Mouse (Mus musculus): ENCODE data around the gene Pla2g7. TPM values are rescaled to one million over a fixed set of nuclear protein-coding genes. Genes with fewer than 3 reads are reported as not detected.
"Not testable (repeated sequence)": the region's sequence is repeated elsewhere in the genome, so short reads cannot be mapped to it uniquely, and the experiment has no call there.

The Pla2g7 gene
- 19.2 and 20.5 TPM in 2 replicates for polyA plus RNA-seq (2014; fragmentation: Nextera tagmentation; extraction: Ambion mirVana)

DNA sequence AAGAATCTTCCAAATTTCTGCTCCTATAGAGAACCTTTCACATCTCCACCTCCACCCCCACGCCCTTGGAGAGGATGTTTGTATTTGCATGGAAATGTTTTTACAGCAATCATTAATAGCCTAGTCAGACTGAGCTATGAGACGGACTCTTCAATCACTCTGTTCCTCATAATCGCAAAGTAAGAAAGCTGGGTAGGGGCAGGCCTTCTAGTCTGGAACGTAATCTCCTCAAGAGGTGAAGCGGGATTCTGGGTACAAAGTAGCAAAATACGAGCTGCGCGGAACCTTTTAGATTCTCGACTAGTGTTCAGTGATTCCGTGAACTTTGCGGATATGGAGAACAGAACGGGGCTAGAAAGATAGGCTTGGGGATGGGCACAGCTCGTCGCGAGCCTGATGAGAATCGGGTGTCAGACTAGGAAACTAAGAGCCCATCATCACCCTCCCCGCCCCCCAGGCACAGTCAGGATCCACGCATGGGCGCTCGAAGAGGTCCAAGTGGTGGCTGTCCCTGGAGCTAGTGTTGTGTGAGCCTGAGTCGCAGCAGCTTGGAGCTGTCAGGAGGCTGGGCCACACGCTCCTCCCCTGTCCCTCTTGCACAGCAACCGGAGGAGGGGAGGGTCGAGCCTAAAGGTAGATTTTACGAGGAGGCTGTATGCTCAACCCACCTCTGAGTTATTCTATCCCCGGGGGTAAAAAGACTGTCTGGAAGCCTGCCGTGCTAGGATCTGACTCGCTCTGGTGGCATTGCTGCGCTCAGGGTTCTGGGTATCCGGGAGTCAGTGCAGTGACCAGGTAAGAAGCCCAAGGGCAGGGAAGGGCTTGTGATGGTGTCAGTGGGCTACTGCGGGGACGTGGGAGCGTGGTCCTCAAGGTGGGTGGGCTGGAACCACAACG, at the start of gene Pla2g7:
TSS of gene Pla2g7 (plus strand) at position 107 of the 897 bp plus-strand sequence.
- H3K27ac ChIP-seq (replicated peaks in 1 of 2; ENCODE audit: control insufficient read depth in 1 of 2, insufficient read depth in 1 of 2, low read depth in 2 of 2, low read length in 2 of 2): peak within 1 kb of the TSS in 1 of 2 experiments; percentile 14; a peak in 1 of 4 replicates
- peaks cover 5 to 6% of the 10 kb centered on the region in 2 experiments; a peak in 3 of 4 replicates for H3K4me1 ChIP-seq (ENCODE audit: control insufficient read depth in 2 of 2, insufficient read depth in 2 of 2, low read length in 2 of 2)
- WGBS: 1% methylated on average over 34 of the region's 34 CpGs
- H3K36me3 ChIP-seq (ENCODE audit: control insufficient read depth, insufficient read depth, low read length): no peaks in the 10 kb centered on the region
- ATAC-seq (ENCODE audit: insufficient number of reproducible peaks, insufficient read depth, low FRiP score, low read depth): peak; percentile 73; the same call in 1 of the 2 replicates
- no peaks in the 10 kb centered on the region for H3K27me3 ChIP-seq (ENCODE audit: control insufficient read depth, insufficient read depth, low read length)
- no peaks in the 10 kb centered on the region for H3K9me3 ChIP-seq (ENCODE audit: control insufficient read depth, low read length)
- H3K9ac ChIP-seq (ENCODE audit: low read length): peak within 1 kb of the TSS; percentile 71
- peak within 1 kb of the TSS; percentile 55 to 60 for H3K4me3 ChIP-seq (ENCODE audit: control insufficient read depth in 1 of 2, insufficient read depth in 1 of 2, low read depth in 1 of 2, low read length in 2 of 2)
- H3K4me2 ChIP-seq (ENCODE audit: low read length): peak within 1 kb of the TSS; percentile 91

DNA sequence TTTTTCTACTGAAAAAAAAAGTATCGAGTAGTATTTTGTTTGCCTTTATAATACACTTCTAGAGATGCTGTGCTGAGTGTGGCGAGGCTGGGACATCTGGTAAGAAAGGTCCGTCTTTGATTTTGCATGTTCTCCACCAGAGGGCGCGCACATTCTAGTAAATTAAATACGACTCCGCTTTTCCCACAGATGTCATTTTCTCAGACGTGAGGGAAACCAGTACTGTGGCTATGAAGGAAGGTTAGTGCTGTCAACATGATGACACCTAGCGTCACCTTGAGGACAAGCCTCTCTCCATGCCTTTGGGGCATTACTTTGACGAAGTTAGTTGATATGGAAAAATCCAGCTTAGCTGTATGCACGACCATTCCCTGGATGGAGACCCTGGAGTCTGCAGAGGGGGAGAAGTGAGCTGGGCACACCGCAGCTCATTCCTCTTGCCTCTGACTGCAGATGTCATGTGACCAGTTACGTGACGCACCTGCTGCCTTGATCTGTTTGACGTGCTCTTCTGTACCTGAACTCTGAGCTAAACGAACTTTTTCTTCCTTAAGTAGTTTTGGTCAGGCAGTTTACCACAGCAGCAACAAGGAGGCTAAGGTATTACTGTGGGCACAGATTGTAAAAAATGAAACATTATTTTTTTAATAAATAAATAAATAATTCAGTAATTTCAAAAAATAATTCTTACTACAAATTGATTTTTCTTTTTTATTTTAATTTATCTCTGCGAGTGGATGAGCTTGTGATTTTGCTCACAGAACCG, 49.1 kb upstream of the Pla2g7 start:
- no peak overlapping the region for H3K9ac ChIP-seq (ENCODE audit: low read length)
- peaks cover 11% of the 10 kb centered on the region for H3K9me3 ChIP-seq (ENCODE audit: control insufficient read depth, low read length)
- H3K4me3 ChIP-seq (ENCODE audit: control insufficient read depth in 1 of 2, insufficient read depth in 1 of 2, low read depth in 1 of 2, low read length in 2 of 2): no peak overlapping the region
- 27% methylated on average over 18 of the region's 18 CpGs for WGBS
- H3K4me2 ChIP-seq (ENCODE audit: low read length): no peak overlapping the region
- H3K4me1 ChIP-seq (ENCODE audit: control insufficient read depth in 2 of 2, insufficient read depth in 2 of 2, low read length in 2 of 2): no peaks in the 10 kb centered on the region; a peak in 1 of 4 replicates
- no peak for ATAC-seq (ENCODE audit: insufficient number of reproducible peaks, insufficient read depth, low FRiP score, low read depth)
- no peaks in the 10 kb centered on the region; the same call in 1 of the 2 replicates for H3K27me3 ChIP-seq (ENCODE audit: control insufficient read depth, insufficient read depth, low read length)
- H3K36me3 ChIP-seq (ENCODE audit: control insufficient read depth, insufficient read depth, low read length): no peaks in the 10 kb centered on the region
- no peak overlapping the region for H3K27ac ChIP-seq (replicated peaks in 1 of 2; ENCODE audit: control insufficient read depth in 1 of 2, insufficient read depth in 1 of 2, low read depth in 2 of 2, low read length in 2 of 2)

DNA sequence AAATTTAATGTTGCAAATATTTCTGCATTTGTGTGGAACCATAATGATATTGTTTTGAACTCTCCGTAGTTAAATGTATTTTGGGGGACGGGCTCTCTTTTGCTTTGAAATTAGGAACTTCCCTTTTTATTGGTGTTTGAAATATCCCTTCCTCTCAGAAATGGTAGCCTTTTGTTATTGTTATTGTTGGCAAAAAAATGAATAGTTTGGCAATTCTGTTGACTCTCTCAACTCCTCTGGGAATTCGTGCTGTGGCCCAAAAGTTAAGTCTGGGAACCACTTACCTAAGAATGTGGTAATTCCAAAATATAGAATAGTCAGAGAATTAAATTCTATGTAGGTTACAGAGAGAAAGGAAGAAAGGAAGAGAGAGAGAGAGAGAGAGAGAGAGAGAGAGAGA, 47.7 kb upstream of the Pla2g7 start:
- 76% methylated on average over 3 of the region's 3 CpGs for WGBS

DNA sequence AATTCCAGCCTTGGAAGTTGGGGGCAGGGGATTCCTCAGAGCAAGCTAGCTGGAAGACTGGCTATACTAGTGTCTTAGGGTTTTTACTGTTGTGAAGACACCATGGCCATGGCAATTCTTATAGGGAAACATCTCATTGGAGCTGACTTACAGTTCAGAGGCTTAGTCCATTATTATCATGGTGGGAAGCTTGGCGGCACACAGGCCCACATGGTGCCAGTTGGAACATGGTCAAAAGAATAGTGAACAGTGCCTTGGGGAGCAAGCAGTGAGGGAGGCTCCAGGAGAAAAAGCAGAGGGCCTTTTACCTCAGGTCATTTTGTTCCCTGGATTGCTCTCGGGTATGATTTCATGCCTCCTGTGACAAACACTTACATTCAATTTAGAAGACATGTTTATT, 37.4 kb upstream of the Pla2g7 start:
- no peak for ATAC-seq (ENCODE audit: insufficient number of reproducible peaks, insufficient read depth, low FRiP score, low read depth)
- H3K27ac ChIP-seq (replicated peaks in 1 of 2; ENCODE audit: control insufficient read depth in 1 of 2, insufficient read depth in 1 of 2, low read depth in 2 of 2, low read length in 2 of 2): no peak overlapping the region
- no peak overlapping the region for H3K9ac ChIP-seq (ENCODE audit: low read length)
- no peak overlapping the region for H3K4me3 ChIP-seq (ENCODE audit: control insufficient read depth in 1 of 2, insufficient read depth in 1 of 2, low read depth in 1 of 2, low read length in 2 of 2)
- no peak overlapping the region for H3K4me2 ChIP-seq (ENCODE audit: low read length)
- H3K9me3 ChIP-seq (ENCODE audit: control insufficient read depth, low read length): no peaks in the 10 kb centered on the region
- H3K27me3 ChIP-seq (ENCODE audit: control insufficient read depth, insufficient read depth, low read length): no peaks in the 10 kb centered on the region
- H3K36me3 ChIP-seq (ENCODE audit: control insufficient read depth, insufficient read depth, low read length): no peaks in the 10 kb centered on the region
- H3K4me1 ChIP-seq (ENCODE audit: control insufficient read depth in 2 of 2, insufficient read depth in 2 of 2, low read length in 2 of 2): peaks cover 0 to 9% of the 10 kb centered on the region in 2 experiments; a peak in 1 of 4 replicates
- 81% methylated on average over 2 of the region's 2 CpGs for whole genome bisulfite sequencing

More for the DNA sequence above, 47.7 kb upstream of the Pla2g7 start:
- ATAC-seq (ENCODE audit: insufficient number of reproducible peaks, insufficient read depth, low FRiP score, low read depth): no peak
- Histone ChIP-seq H3K9ac (ENCODE audit: low read length) (no peak overlapping the region), H3K4me1 (ENCODE audit: control insufficient read depth in 2 of 2, insufficient read depth in 2 of 2, low read length in 2 of 2) (no peaks in the 10 kb centered on the region; a peak in 1 of 4 replicates), H3K9me3 (ENCODE audit: control insufficient read depth, low read length) (no peaks in the 10 kb centered on the region; the same call in 1 of the 2 replicates), H3K4me3 (ENCODE audit: control insufficient read depth in 1 of 2, insufficient read depth in 1 of 2, low read depth in 1 of 2, low read length in 2 of 2) (no peak overlapping the region), H3K27me3 (ENCODE audit: control insufficient read depth, insufficient read depth, low read length) (no peaks in the 10 kb centered on the region; the same call in 1 of the 2 replicates), H3K36me3 (ENCODE audit: control insufficient read depth, insufficient read depth, low read length) (no peaks in the 10 kb centered on the region), H3K27ac (replicated peaks in 1 of 2; ENCODE audit: control insufficient read depth in 1 of 2, insufficient read depth in 1 of 2, low read depth in 2 of 2, low read length in 2 of 2) (no peak overlapping the region), H3K4me2 (ENCODE audit: low read length) (no peak overlapping the region)

DNA sequence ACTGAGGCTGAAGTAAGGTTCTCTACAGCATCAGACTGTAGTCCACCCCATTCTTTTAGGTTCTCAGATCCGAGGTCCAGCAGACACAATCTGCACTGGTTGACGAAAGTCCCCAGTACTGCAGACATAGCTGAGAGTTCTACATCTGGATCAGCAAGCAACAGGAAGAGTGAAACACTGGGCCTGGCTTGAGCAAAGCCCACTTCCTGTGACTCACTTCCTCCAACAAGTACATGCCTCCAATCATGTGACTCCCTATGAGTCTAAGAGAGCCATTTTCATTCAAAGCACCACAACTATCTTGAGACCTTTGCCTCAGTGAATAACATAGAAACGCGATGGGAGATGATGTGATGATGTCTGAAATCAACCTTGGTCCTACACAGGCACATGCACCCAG, 36.7 kb upstream of the Pla2g7 start:
- no peaks in the 10 kb centered on the region for H3K36me3 ChIP-seq (ENCODE audit: control insufficient read depth, insufficient read depth, low read length)
- H3K9ac ChIP-seq (ENCODE audit: low read length): no peak overlapping the region
- no peak overlapping the region for H3K4me2 ChIP-seq (ENCODE audit: low read length)
- no peak overlapping the region for H3K4me3 ChIP-seq (ENCODE audit: control insufficient read depth in 1 of 2, insufficient read depth in 1 of 2, low read depth in 1 of 2, low read length in 2 of 2)
- H3K9me3 ChIP-seq (ENCODE audit: control insufficient read depth, low read length): no peaks in the 10 kb centered on the region
- peaks cover 0 to 9% of the 10 kb centered on the region in 2 experiments; a peak in 1 of 4 replicates for H3K4me1 ChIP-seq (ENCODE audit: control insufficient read depth in 2 of 2, insufficient read depth in 2 of 2, low read length in 2 of 2)
- ATAC-seq (ENCODE audit: insufficient number of reproducible peaks, insufficient read depth, low FRiP score, low read depth): no peak
- H3K27ac ChIP-seq (replicated peaks in 1 of 2; ENCODE audit: control insufficient read depth in 1 of 2, insufficient read depth in 1 of 2, low read depth in 2 of 2, low read length in 2 of 2): no peak overlapping the region
- no peaks in the 10 kb centered on the region for H3K27me3 ChIP-seq (ENCODE audit: control insufficient read depth, insufficient read depth, low read length)
- 87% methylated on average over 4 of the region's 4 CpGs for WGBS

DNA sequence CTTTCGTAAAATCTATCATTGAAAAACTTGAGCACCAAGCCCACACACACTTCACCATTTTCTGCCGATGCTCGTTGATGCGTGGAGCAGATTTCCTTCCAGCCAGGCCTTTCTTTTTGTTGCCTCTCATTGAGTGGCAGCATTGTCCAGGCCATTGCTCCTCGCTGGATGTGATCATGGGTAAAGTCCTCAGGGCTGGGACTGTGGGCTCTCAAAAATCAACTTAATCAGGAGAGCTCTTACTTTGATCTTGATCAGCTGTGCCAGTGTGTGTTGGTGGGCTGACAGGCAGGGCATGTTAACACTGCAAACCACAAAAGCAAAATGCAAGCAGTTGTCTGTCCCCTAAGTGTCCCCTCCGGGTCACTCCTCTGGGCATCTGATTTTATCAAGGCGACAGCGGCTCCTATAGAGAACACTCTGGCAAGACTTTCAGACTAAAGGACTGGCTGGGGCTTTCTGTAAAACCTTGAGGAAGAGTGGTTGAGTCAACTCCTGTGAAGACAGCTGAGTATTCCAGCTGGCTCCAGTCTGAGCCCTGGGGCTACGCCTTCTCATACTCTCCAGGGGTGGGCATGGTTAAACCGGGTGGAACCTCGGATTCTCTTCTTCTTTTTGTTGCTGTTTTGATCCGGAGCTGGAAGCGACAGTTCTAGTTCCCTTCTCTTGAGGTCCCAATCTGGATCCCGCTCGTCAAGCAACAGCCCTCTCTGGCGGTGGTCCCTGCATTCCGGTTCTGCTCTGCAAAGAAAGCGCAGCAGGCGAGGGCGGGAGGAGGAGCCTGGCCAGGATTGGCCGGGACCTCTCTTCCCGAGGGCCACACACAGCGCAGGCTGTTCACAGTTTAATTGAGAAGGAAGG, 33.3 kb upstream of the Pla2g7 start:
- Histone ChIP-seq H3K4me2 (ENCODE audit: low read length) (peak overlapping the region; percentile 70), H3K4me1 (ENCODE audit: control insufficient read depth in 2 of 2, insufficient read depth in 2 of 2, low read length in 2 of 2) (peaks cover 0 to 9% of the 10 kb centered on the region in 2 experiments; a peak in 1 of 4 replicates), H3K4me3 (ENCODE audit: control insufficient read depth in 1 of 2, insufficient read depth in 1 of 2, low read depth in 1 of 2, low read length in 2 of 2) (peak overlapping the region; percentile 30 to 34), H3K9me3 (ENCODE audit: control insufficient read depth, low read length) (no peaks in the 10 kb centered on the region), H3K27ac (replicated peaks in 1 of 2; ENCODE audit: control insufficient read depth in 1 of 2, insufficient read depth in 1 of 2, low read depth in 2 of 2, low read length in 2 of 2) (no peak overlapping the region), H3K36me3 (ENCODE audit: control insufficient read depth, insufficient read depth, low read length) (no peaks in the 10 kb centered on the region), H3K9ac (ENCODE audit: low read length) (peak overlapping the region; percentile 66), H3K27me3 (ENCODE audit: control insufficient read depth, insufficient read depth, low read length) (no peaks in the 10 kb centered on the region)
- no peak; the same call in 1 of the 2 replicates for ATAC-seq (ENCODE audit: insufficient number of reproducible peaks, insufficient read depth, low FRiP score, low read depth)
- WGBS: 16% methylated on average over 23 of the region's 23 CpGs

DNA sequence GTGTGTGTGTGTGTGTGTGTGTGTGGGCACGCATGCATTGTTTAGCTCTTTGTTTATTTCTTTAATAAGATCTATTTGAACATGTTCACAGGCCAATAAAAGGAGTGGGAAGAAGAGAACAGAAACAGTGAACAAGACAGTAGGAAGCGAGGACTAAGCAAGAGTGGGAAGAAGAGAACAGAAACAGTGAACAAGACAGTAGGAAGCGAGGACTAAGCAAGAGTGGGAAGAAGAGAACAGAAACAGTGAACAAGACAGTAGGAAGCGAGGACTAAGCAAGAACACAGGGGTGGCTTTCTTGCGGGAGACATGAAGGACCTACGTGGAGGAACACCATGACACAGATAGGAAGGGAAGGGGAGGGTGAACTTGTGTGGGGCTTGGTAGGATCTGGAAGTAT, 31.1 kb upstream of the Pla2g7 start:
- WGBS: 78% methylated on average over 6 of the region's 6 CpGs
- not testable (repeated sequence) for H3K27ac ChIP-seq (replicated peaks in 1 of 2; ENCODE audit: control insufficient read depth in 1 of 2, insufficient read depth in 1 of 2, low read depth in 2 of 2, low read length in 2 of 2); H3K9me3 ChIP-seq (ENCODE audit: control insufficient read depth, low read length); H3K4me1 ChIP-seq (ENCODE audit: control insufficient read depth in 2 of 2, insufficient read depth in 2 of 2, low read length in 2 of 2); ATAC-seq (ENCODE audit: insufficient number of reproducible peaks, insufficient read depth, low FRiP score, low read depth); H3K4me3 ChIP-seq (ENCODE audit: control insufficient read depth in 1 of 2, insufficient read depth in 1 of 2, low read depth in 1 of 2, low read length in 2 of 2); H3K36me3 ChIP-seq (ENCODE audit: control insufficient read depth, insufficient read depth, low read length); H3K9ac ChIP-seq (ENCODE audit: low read length); H3K27me3 ChIP-seq (ENCODE audit: control insufficient read depth, insufficient read depth, low read length); H3K4me2 ChIP-seq (ENCODE audit: low read length)

All from heart, embryonic 14.5 days (tissue).